Mouse (Mus musculus): ENCODE results near the gene Ldhal6b.
A peak's percentile ranks its signal among the peaks of the same experiment; 100 is the strongest.

DNA sequence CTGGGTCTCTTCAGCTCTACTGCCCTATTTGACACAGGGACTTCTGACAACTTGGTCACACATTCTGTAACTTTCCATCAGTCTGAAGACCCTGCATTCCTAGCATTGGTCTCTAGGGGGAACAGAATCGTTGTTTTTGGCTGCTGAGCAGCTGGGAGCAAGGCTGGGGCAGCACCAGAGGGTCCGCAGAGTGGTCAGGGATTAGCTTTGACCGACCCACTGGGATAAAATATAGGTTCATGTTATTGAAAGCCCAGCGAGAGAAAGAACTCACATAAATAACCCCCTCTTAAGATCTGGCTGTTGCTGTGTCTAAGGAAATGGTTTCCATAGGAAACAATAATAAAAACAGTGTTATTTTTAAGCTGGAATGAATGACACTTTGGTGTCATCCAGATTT lies 48.6 kb upstream of the Ldhal6b start:
- TF ChIP-seq CTCF (IDR thresholded peaks at IDR 0.05) (peak; percentile 33), EP300 (IDR thresholded peaks at IDR 0.05) (no peak)

All from lung, postnatal 0 days (tissue).